Mouse (Mus musculus) erythroid progenitor cell, adult 5-6 weeks (primary cell): ENCODE measurements around the gene Akap6. TPM values are rescaled to one million over a fixed set of nuclear protein-coding genes. Genes with fewer than 3 reads are reported as not detected.

Experiments used
- ATAC-seq: replicated peaks from 2 replicates; pipeline ENCODE4 v1.8.0; 2016; ENCODE audit warnings: moderate number of reproducible peaks, mild to moderate bottlenecking, moderate TSS enrichment, inconsistent platforms; ENCODE audit not compliant: poor library complexity, low FRiP score, severe bottlenecking
- total RNA-seq, 2 experiments: library from RNA; stranded (forward) in 1 of 2; stranded (reverse) in 1 of 2; fragments of 150-400 nt in 1 of 2; fragments of 186-747, 209-891 nt in 1 of 2; gene quantifications; 2 replicates each; pipeline versions ENCODE4 v1.2.3 to v1.2.4; 2015 to 2017; ENCODE audit warnings: low replicate concordance in 2 of 2

Gene Akap6
- total RNA-seq, 2 experiments from 2014 or later = not detected

GRCm38 (mm10) chr12:52957587-52957986, 258.4 kb downstream of the Akap6 start:
- ATAC-seq = no peak

GRCm38 (mm10) chr12:52957994-52958393, 258.8 kb downstream of the Akap6 start:
- ATAC-seq = no peak

GRCm38 (mm10) chr12:52991745-52992144, 292.6 kb downstream of the Akap6 start:
- no peak for ATAC-seq

GRCm38 (mm10) chr12:53012336-53012735, 313.2 kb downstream of the Akap6 start:
- no peak for ATAC-seq

- no peak for ATAC-seq
Measured at GRCm38 (mm10) chr12:53014539-53014938, 315.4 kb downstream of the Akap6 start.

GRCm38 (mm10) chr12:53024575-53025246, 325.5 kb downstream of the Akap6 start:
- ATAC-seq = no peak

GRCm38 (mm10) chr12:53027308-53027707, 328.1 kb downstream of the Akap6 start:
- no peak for ATAC-seq

- ATAC-seq = no peak
Measured at GRCm38 (mm10) chr12:53028926-53029325, 329.7 kb downstream of the Akap6 start.

GRCm38 (mm10) chr12:53029910-53030309, 330.7 kb downstream of the Akap6 start:
- ATAC-seq = no peak

- no peak for ATAC-seq
Measured at GRCm38 (mm10) chr12:53032762-53033161, 333.6 kb downstream of the Akap6 start.

- ATAC-seq = no peak
Measured at GRCm38 (mm10) chr12:53033404-53033913, 334.3 kb downstream of the Akap6 start.

- no peak for ATAC-seq
Measured at GRCm38 (mm10) chr12:53040634-53041033, 341.5 kb downstream of the Akap6 start.

GRCm38 (mm10) chr12:53042739-53043138, 343.6 kb downstream of the Akap6 start:
- no peak for ATAC-seq

- no peak for ATAC-seq
Measured at GRCm38 (mm10) chr12:53057606-53058005, 358.4 kb downstream of the Akap6 start.

GRCm38 (mm10) chr12:53060903-53061302, 361.7 kb downstream of the Akap6 start:
- ATAC-seq = no peak

GRCm38 (mm10) chr12:53061466-53062124, 362.4 kb downstream of the Akap6 start:
- no peak for ATAC-seq

- no peak for ATAC-seq
Measured at GRCm38 (mm10) chr12:53063003-53063402, 363.8 kb downstream of the Akap6 start.

GRCm38 (mm10) chr12:53064241-53064760, 365.1 kb downstream of the Akap6 start:
- no peak for ATAC-seq

- ATAC-seq = no peak
Measured at GRCm38 (mm10) chr12:53065031-53065785, 366.0 kb downstream of the Akap6 start.

GRCm38 (mm10) chr12:53066321-53066720, 367.1 kb downstream of the Akap6 start:
- no peak for ATAC-seq
